Mouse (Mus musculus) inflammation-experienced regulatory T-cells (primary cell): Measurements from ENCODE around the gene Cd40lg. TPM values are rescaled to one million over a fixed set of nuclear protein-coding genes. Genes with fewer than 3 reads are reported as not detected.

Experiments
- polyA plus RNA-seq, 2 experiments: library from polyadenylated mRNA; unstranded; fragments of 100-300 nt; shearing (Covaris generic); gene quantifications; one replicate each; pipeline ENCODE4 v1.2.1; 2017

Cd40lg gene
- 100 to 1,000 TPM in 1 of 2 experiments, 10 to 100 TPM in 1; 59.2 to 159 TPM for polyA plus RNA-seq

DNA sequence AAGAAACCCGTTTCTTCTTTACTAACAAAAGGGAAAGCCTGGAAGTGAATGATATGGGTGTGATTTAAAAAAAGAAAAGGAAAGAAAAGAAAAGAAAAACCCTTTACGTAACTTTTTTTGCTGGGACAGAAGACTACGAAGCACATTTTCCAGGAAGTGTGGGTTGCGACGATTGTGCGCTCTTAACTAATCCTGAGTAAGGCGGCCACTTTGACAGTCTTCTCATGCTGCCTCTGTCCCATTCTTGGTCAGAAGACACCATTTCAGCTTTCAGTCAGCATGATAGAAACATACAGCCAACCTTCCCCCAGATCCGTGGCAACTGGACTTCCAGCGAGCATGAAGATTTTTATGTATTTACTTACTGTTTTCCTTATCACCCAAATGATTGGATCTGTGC is at the start of gene Cd40lg:
TSS of gene Cd40lg (plus strand) at position 268 of the 400 bp plus-strand sequence.

Other genes with a start within 250 kb of the Cd40lg start
- gene Brs3, start 169.1 kb upstream of the Cd40lg start, polyA plus RNA-seq = under 1 TPM in 1 of 2 experiments, not detected in 1; 0.17 TPM
- 10 to 100 TPM; 55.2 to 74.2 TPM for gene Htatsf1, start 158.6 kb upstream of the Cd40lg start, polyA plus RNA-seq
- gene Vgll1, start 124.0 kb upstream of the Cd40lg start, polyA plus RNA-seq = not detected
- 100 to 1,000 TPM; 116 to 123 TPM for gene Arhgef6, start 126.6 kb downstream of the Cd40lg start, polyA plus RNA-seq
- gene Rbmx, start 180.9 kb downstream of the Cd40lg start, polyA plus RNA-seq = 10 to 100 TPM; 67.3 to 73.1 TPM
- not detected for gene Gm364, start 197.0 kb downstream of the Cd40lg start, polyA plus RNA-seq